Mouse (Mus musculus) left cerebral cortex, adult 2 months (tissue): ENCODE results near the gene Vash2. TPM values are rescaled to one million over a fixed set of nuclear protein-coding genes. Genes with fewer than 3 reads are reported as not detected.

Experiments used
- DNase-seq, 2 experiments: peaks; one replicate each; pipeline ENCODE4 v3.0.0; 2021 to 2022; ENCODE audit warnings: low spot score in 2 of 2, mixed read lengths in 1 of 2; ENCODE audit errors: extremely low spot score in 1 of 2
- H3K27ac ChIP-seq: fragments of 200-600 bp; 2 replicates; pipeline ENCODE4 v1.8.1; 2022
- H3K4me3 ChIP-seq: fragments of 200-600 bp; 2 replicates; pipeline ENCODE4 v1.8.1; 2022
- CTCF ChIP-seq: fragments of 200-600 bp; IDR thresholded peaks from 2 replicates; pipeline ENCODE4 v1.8.1; 2022; ENCODE audit warnings: antibody characterized with exemption, mild to moderate bottlenecking, moderate library complexity
- intact Hi-C: fragments of 180-260 bp; cut with DNase I; formaldehyde crosslinking; loops from one replicate; pipeline ENCODE4 v1.15.1; 2025
- total RNA-seq, 2 experiments: library from RNA; stranded (reverse); gene quantifications; 2 replicates each; pipeline ENCODE4 v1.2.3; 2021

Gene Vash2
- total RNA-seq, 2 experiments from 2014 or later: 2.6 to 2.7 TPM

DNA sequence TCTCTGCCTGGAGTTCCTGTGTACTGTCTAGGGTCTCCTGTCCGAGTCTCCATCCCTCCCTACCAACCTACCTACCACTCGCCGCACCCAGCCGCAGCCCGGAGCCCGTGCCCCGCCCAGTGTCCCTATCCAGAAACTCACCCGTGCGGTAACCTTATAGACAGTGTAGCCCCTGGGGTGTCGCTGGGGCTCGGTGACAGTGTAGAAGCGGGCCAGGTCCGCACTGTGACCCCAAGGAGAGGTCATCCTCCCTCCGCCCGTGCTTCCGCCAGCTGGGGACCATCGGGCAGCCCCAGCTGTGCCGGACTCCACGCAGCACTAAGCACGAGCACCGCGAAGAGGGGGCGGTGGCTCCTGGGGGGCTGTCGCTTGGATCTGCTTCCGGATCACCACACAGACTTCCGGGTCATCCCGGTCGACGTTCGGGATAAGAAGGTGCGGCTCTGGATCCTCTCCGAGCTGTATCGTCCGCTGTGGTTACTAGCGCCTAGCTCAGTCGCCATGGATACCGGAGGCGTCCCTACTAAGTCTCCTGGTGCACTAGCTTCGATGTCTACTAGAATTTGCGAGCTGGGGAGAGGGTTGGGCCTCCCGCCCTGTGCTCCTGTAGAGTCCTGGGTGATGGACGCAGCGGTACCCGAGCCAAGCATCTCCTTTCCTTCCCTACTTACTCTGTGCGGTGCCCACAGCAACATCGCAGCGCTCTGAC lies 67.5 kb downstream of the Vash2 start, which contains the start of gene Rps6kc1:
TSS of gene Rps6kc1 (minus strand) at position 356 of the 709 bp plus-strand sequence.
- Histone ChIP-seq H3K4me3 (peak within 1 kb of the TSS; percentile 97), H3K27ac (peak within 1 kb of the TSS; percentile 89)
- TF ChIP-seq CTCF: no peak
- DNase-seq: peak; percentile 82 to 83
- intact Hi-C loops: loop anchor here (1.0 kb wide), 1 partner anchor 17 kb away; no protein-coding TSS in a partner anchor

- TF ChIP-seq CTCF: no peak
- peak overlapping the region; percentile 97 for H3K4me3 ChIP-seq
- intact Hi-C loops: loop anchor here (1.0 kb wide), 1 partner anchor 17 kb away; no protein-coding TSS in a partner anchor
- H3K27ac ChIP-seq: peak overlapping the region; percentile 89
- DNase-seq: peak; percentile 19
Measured at GRCm38 (mm10) chr1:190910836-190911235, 68.3 kb downstream of the Vash2 start.

- no peak for TF ChIP-seq CTCF
- no peak overlapping the region for H3K27ac ChIP-seq
- intact Hi-C loops: no loop called here
- H3K4me3 ChIP-seq: no peak overlapping the region
- DNase-seq: no peak
Measured at GRCm38 (mm10) chr1:190904714-190905113, 74.4 kb downstream of the Vash2 start.

DNA sequence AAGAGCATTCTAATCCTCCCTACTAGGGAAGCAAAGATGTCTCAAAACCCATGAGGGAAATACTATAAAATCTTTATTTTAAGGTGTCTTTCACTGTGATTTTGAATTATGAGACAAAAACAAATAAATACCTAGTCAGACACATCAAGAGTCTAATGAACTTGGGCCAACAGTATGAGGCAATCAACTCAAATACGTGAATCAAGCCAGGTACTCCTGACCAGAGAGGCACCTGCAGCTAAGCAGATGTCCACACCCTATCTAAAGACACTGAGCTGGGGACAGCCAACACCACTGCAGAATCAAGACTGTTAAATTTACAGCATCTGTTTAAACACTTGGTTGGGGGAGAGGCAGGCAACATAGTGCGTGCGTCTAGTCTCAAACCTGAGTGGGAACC lies 75.0 kb downstream of the Vash2 start:
- H3K27ac ChIP-seq: no peak overlapping the region
- DNase-seq: no peak
- intact Hi-C loops: no loop called here
- TF ChIP-seq CTCF: no peak
- H3K4me3 ChIP-seq: no peak overlapping the region

GRCm38 (mm10) chr1:190901082-190901481 lies 78.0 kb downstream of the Vash2 start:
- Histone ChIP-seq H3K4me3 (no peak overlapping the region), H3K27ac (no peak overlapping the region)
- intact Hi-C loops: no loop called here
- no peak for TF ChIP-seq CTCF
- no peak for DNase-seq

DNA sequence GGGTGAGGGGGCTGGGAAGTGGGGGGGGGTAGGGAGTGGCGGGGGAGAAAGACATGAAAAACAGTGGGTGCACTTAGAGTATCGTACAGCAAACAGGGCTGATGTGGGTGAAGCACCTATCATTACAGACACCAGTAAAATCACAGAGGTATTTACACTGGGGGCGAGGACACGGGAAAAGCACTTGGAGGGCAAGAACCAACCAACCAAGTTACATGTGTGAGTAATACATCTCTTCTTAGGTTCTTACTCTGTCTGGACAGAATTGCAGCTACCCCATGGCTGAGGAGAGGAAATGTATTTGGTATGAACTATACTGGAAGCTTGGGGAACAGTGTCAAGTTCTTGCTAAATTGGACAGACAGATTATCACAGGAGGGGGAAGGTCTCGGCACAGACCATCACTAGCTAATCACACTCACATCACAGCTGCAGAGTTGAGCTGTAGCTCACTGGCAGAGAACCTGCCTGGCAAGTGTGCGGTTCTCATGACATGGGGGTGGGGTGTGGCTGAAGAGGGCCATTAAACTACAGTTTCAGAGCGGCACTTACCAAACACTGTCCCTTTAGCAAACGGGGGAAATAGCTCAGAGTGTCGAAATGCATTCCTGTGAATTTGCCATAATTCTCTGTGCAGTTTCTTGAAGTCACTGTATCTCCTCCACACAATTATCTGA lies 80.1 kb downstream of the Vash2 start:
- H3K4me3 ChIP-seq: no peak overlapping the region
- no peak for TF ChIP-seq CTCF
- no peak overlapping the region for H3K27ac ChIP-seq
- no peak for DNase-seq
- intact Hi-C loops: no loop called here

DNA sequence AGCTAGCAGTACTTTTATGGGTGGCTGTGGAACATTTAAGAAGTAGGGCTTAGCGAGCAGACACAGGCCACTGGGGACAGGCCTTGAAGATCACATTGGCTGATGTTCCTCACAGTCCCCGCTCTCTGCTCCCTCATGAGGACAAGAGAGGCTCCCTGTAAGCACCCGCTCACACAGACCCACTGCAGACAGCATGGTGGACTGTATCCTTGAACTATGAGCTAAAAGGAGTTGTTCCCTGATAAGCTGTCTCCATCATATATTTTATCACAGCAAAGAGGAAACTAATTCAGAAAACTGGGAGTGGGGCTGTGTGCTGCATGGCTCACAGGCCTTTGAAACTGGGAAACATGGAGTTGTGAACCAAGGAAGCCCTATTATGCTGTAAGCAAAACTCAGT lies 80.9 kb downstream of the Vash2 start:
- no peak overlapping the region for H3K27ac ChIP-seq
- no peak for DNase-seq
- intact Hi-C loops: no loop called here
- no peak overlapping the region for H3K4me3 ChIP-seq
- TF ChIP-seq CTCF: no peak

Other genes starting within 250 kb of the Vash2 start
- 100 to 1,000 TPM; 111 to 117 TPM for gene Rps6kc1, start 67.5 kb downstream of the Vash2 start, total RNA-seq
- 10 to 100 TPM; 56.2 to 57.5 TPM for gene Angel2, start 54.2 kb downstream of the Vash2 start, total RNA-seq
- 10 to 100 TPM; 14.4 to 16.8 TPM for gene Flvcr1, start 46.9 kb upstream of the Vash2 start, total RNA-seq
- not detected for gene Spata45, start 57.3 kb upstream of the Vash2 start, total RNA-seq
- 10 to 100 TPM; 30.9 to 35.4 TPM for gene Tatdn3, start 83.6 kb upstream of the Vash2 start, total RNA-seq
- gene Nsl1, start 83.7 kb upstream of the Vash2 start, total RNA-seq: under 1 TPM; 0.38 to 0.47 TPM
- gene Batf3, start 118.6 kb upstream of the Vash2 start, total RNA-seq: 1 to 10 TPM; 1.6 to 1.8 TPM
- gene Fam71a, start 185.5 kb upstream of the Vash2 start, total RNA-seq: not detected
- 1 to 10 TPM in 1 of 2 experiments, under 1 TPM in 1; 0.48 to 2.4 TPM for gene Atf3, start 238.7 kb upstream of the Vash2 start, total RNA-seq